Mouse (Mus musculus) limb, embryonic 13.5 days (tissue): Measurements from ENCODE around the gene Zcwpw1. TPM values are rescaled to one million over a fixed set of nuclear protein-coding genes. Genes with fewer than 3 reads are reported as not detected.

Experiments used
- ATAC-seq: fragments of 200-750 bp; cut with Nextera tagmentation; 2 replicates; pipeline ENCODE4 v1.8.0; 2017; ENCODE audit warnings: low read depth, moderate number of reproducible peaks, moderate TSS enrichment; ENCODE audit not compliant: low FRiP score
- H3K27ac ChIP-seq: fragments of 300-500 bp; sonication (generic); 2 replicates; pipeline ENCODE4 v1.5.1; 2015; ENCODE audit warnings: inconsistent platforms, mild to moderate bottlenecking, moderate library complexity
- H3K27me3 ChIP-seq: fragments of 300-500 bp; sonication (generic); 2 replicates; pipeline ENCODE4 v1.6.1; 2015; ENCODE audit warnings: mild to moderate bottlenecking, inconsistent platforms
- H3K36me3 ChIP-seq: fragments of 300-500 bp; sonication (generic); 2 replicates; pipeline ENCODE4 v1.6.1; 2015; ENCODE audit warnings: inconsistent platforms, mild to moderate bottlenecking, moderate library complexity
- H3K4me1 ChIP-seq: fragments of 300-500 bp; sonication (generic); 2 replicates; pipeline ENCODE4 v1.6.1; 2015; ENCODE audit warnings: inconsistent platforms
- H3K4me2 ChIP-seq: fragments of 300-500 bp; sonication (generic); replicated peaks from 2 replicates; pipeline ENCODE4 v1.6.1; 2015; ENCODE audit warnings: inconsistent platforms, mild to moderate bottlenecking, moderate library complexity
- H3K4me3 ChIP-seq: fragments of 300-500 bp; sonication (generic); 2 replicates; pipeline ENCODE4 v1.5.1; 2015; ENCODE audit warnings: moderate library complexity, mild to moderate bottlenecking, inconsistent platforms
- H3K9ac ChIP-seq: fragments of 300-500 bp; sonication (generic); 2 replicates; pipeline ENCODE4 v1.6.1; 2015; ENCODE audit warnings: mild to moderate bottlenecking, inconsistent platforms
- H3K9me3 ChIP-seq: fragments of 300-500 bp; sonication (generic); 2 replicates; pipeline ENCODE4 v1.6.1; 2016; ENCODE audit warnings: inconsistent platforms
- WGBS: fragments of 180-500 bp; shearing (Covaris S2); methylation state at CpG from one replicate; pipeline ENCODE4 v1.1.7; 2015; 5-methylcytosine and 5-hydroxymethylcytosine counted together
- polyA plus RNA-seq: library from polyadenylated mRNA; unstranded; fragments of >200 nt; fragmentation: Nextera tagmentation; extraction: Ambion mirVana; gene quantifications from 2 replicates; pipeline ENCODE4 v1.2.1, GENCODE M21; 2015

Gene Zcwpw1
- polyA plus RNA-seq, 1 experiment from 2014 or later, result 36.0 TPM

DNA sequence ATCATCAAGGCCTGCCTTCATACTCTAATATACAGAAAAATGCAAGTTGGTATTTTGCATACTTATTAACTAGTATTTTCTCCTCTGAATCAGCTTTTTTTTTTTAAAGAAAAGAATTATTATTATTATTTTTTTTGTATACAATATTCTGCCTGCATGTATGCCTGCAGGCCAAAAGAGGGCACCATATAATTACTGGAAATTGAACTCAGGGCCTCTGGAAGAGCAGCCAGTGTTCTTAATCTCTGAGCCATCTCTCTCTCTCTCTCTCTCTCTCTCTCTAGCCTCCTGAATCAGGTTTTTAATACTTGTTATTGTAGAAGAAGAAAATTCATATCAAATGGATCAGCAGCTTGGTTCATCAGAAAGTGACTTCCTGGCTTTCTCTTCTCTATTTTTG lies 4.0 kb downstream of the Zcwpw1 start:
- Histone ChIP-seq H3K4me2 (no peak overlapping the region), H3K9me3 (no peaks in the 10 kb centered on the region), H3K27me3 (no peaks in the 10 kb centered on the region), H3K9ac (no peak overlapping the region), H3K36me3 (no peaks in the 10 kb centered on the region), H3K4me3 (no peak overlapping the region), H3K27ac (no peak overlapping the region), H3K4me1 (0 out of 2 replicates have a peak, but pooled peaks cover 5% of the 10 kb centered on the region)
- ATAC-seq, result no peak

DNA sequence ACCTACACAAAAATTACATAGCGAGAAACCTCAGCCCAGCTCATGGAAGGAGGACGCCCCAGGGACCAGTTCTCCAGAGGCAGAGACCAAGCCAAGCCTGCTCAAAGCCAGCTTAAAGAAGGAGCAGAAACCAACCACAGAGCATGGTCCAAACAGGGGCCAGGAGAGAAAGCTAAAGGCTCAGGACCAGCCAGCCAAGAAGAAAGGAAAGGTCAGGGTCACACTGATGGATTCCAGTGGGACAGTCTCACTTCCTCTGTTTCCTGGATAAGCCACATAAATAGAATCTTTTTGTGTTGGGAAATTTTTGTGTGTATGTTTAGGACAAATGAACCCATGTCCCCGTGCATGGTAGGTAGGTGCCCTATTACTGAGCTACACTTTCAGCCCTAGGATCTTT lies 9.0 kb downstream of the Zcwpw1 start:
- Histone ChIP-seq H3K4me2 (no peak overlapping the region), H3K9me3 (no peaks in the 10 kb centered on the region), H3K27me3 (no peaks in the 10 kb centered on the region), H3K4me3 (no peak overlapping the region), H3K4me1 (no peaks in the 10 kb centered on the region), H3K9ac (no peak overlapping the region), H3K36me3 (no peaks in the 10 kb centered on the region), H3K27ac (no peak overlapping the region)
- ATAC-seq, result no peak
- WGBS, result 82% methylated on average over 3 of the region's 3 CpGs

DNA sequence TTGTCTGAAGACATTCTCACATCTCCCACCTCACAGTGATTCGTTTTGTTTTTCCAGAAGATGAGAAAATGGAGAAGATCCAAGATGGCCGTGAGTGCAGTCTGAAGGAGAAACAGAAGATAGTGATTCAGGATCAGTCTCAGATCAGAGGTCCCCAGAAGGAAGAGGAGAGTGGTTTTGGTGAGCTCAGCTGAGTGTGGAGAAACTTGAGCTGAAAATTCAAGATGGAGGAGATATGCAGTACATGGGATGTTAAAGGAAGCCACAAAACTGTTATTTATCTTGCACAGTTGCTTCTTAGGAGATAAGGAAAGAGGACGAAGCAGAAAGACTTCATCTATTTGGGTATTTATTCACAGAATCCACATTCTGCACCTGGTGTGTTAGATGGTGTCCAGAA lies 13.3 kb downstream of the Zcwpw1 start:
- no peak overlapping the region for H3K9ac ChIP-seq
- no peak overlapping the region for H3K4me3 ChIP-seq
- H3K27ac ChIP-seq, result no peak overlapping the region
- H3K4me2 ChIP-seq, result no peak overlapping the region
- H3K4me1 ChIP-seq, result no peaks in the 10 kb centered on the region
- no peaks in the 10 kb centered on the region for H3K36me3 ChIP-seq
- H3K27me3 ChIP-seq, result no peaks in the 10 kb centered on the region
- no peaks in the 10 kb centered on the region for H3K9me3 ChIP-seq
- no peak for ATAC-seq
- 78% methylated on average over 3 of the region's 3 CpGs for WGBS

DNA sequence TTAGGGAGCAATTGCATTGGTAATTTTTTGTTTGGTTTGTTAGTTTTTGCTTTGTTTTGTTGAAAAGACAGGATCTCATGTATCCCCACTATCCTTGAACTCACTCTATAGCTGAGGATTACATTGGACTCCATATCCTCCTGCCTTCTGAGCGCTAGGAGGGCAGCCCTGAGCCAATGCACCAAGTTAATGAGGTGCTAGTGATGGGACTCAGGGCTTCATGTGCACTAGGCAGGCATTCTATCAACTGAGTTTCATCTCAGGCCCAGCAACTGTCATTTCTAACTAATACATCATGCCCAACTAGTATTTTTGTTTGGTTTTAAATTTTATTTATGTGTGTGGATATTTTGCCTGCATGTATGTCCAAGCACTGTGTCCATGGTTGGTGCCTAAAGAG lies 18.6 kb downstream of the Zcwpw1 start:
- H3K4me2 ChIP-seq, result no peak overlapping the region
- WGBS, result 78% methylated on average over 1 of the region's 1 CpGs
- no peaks in the 10 kb centered on the region for H3K36me3 ChIP-seq
- H3K27me3 ChIP-seq, result no peaks in the 10 kb centered on the region
- H3K4me3 ChIP-seq, result no peak overlapping the region
- no peaks in the 10 kb centered on the region for H3K4me1 ChIP-seq
- no peaks in the 10 kb centered on the region for H3K9me3 ChIP-seq
- no peak overlapping the region for H3K27ac ChIP-seq
- no peak for ATAC-seq
- no peak overlapping the region for H3K9ac ChIP-seq

DNA sequence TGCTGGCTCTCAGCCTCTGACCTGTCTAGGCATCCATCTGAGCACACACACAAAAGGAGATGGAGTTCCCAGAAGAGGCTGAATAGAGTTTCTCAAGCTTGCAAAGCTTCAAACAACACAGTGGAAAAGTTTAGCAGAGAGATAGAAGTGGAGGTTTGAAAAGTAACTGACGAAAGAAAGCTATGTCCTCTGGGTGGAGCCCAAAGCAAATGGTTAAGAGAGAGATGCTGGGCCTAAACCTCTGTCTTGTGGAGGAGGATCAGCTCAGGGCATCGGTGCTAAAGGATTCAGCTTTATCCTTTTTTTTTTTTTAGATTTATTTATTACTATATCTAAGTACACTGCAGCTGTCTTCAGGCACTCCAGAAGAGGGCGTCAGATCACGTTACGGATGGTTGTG lies 20.7 kb downstream of the Zcwpw1 start:
- no peak overlapping the region for H3K9ac ChIP-seq
- WGBS, result 91% methylated on average over 5 of the region's 5 CpGs
- no peak overlapping the region for H3K4me2 ChIP-seq
- no peaks in the 10 kb centered on the region for H3K27me3 ChIP-seq
- no peaks in the 10 kb centered on the region for H3K4me1 ChIP-seq
- no peak overlapping the region for H3K27ac ChIP-seq
- H3K4me3 ChIP-seq, result no peak overlapping the region
- no peak for ATAC-seq
- no peaks in the 10 kb centered on the region for H3K36me3 ChIP-seq
- H3K9me3 ChIP-seq, result no peaks in the 10 kb centered on the region

DNA sequence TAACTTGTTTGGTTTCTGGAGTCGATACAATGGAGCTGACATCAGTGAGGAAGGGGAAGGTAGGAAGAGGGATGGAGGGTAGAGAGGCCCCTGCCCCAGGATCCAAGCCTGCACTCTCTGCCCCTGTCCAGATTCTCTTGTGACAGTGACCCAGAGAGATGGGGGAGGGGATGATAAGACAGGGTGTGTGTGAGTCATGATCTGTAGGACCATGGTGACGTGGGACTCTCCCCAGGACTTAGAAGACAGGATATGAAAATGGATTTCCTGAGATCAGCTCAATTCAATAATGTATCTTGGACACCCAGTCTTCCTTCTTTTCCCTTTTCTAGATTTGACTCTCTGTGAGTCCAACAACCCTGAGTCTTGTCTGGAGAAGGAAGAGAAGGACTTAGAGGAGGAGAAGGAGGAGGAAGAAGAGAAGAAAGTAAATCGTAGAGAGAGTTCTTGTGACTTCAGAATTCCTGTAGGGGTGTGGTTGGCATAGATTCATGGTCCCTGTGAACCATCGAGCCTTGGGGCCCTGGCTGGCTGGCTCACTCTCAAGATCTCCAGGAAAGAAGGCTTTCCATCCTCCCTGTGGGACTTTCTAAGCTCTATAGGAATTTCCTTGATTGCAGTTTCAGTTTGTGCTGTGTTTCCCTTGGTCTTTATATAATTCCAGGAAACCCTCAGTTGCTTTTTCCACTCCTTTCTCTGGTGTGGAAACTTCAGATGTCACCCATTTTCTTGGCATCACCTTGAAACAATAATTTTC lies 30.0 kb downstream of the Zcwpw1 start:
- Histone ChIP-seq H3K4me2 (no peak overlapping the region), H3K4me1 (no peaks in the 10 kb centered on the region), H3K9ac (no peak overlapping the region), H3K9me3 (no peaks in the 10 kb centered on the region), H3K27me3 (no peaks in the 10 kb centered on the region), H3K36me3 (no peaks in the 10 kb centered on the region), H3K4me3 (no peak overlapping the region), H3K27ac (no peak overlapping the region)
- no peak for ATAC-seq
- 71% methylated on average over 4 of the region's 4 CpGs for WGBS

- Histone ChIP-seq H3K9me3 (no peaks in the 10 kb centered on the region), H3K9ac (no peak overlapping the region), H3K4me1 (no peaks in the 10 kb centered on the region), H3K4me3 (no peak overlapping the region), H3K27me3 (no peaks in the 10 kb centered on the region), H3K36me3 (no peaks in the 10 kb centered on the region), H3K27ac (no peak overlapping the region), H3K4me2 (no peak overlapping the region)
- ATAC-seq, result no peak
- WGBS, result 68% methylated on average over 4 of the region's 4 CpGs
These were observed 34.5 kb downstream of the Zcwpw1 start for GRCm38 (mm10) chr5:137822126-137822525.

- H3K4me3 ChIP-seq, result no peak overlapping the region
- no peak for ATAC-seq
- H3K9ac ChIP-seq, result no peak overlapping the region
- H3K27ac ChIP-seq, result no peak overlapping the region
- no peaks in the 10 kb centered on the region for H3K27me3 ChIP-seq
- H3K36me3 ChIP-seq, result no peaks in the 10 kb centered on the region
- H3K4me2 ChIP-seq, result no peak overlapping the region
- H3K4me1 ChIP-seq, result no peaks in the 10 kb centered on the region
- WGBS, result 63% methylated on average over 1 of the region's 1 CpGs
- H3K9me3 ChIP-seq, result no peaks in the 10 kb centered on the region
These were observed 35.0 kb downstream of the Zcwpw1 start for GRCm38 (mm10) chr5:137822602-137823001.

DNA sequence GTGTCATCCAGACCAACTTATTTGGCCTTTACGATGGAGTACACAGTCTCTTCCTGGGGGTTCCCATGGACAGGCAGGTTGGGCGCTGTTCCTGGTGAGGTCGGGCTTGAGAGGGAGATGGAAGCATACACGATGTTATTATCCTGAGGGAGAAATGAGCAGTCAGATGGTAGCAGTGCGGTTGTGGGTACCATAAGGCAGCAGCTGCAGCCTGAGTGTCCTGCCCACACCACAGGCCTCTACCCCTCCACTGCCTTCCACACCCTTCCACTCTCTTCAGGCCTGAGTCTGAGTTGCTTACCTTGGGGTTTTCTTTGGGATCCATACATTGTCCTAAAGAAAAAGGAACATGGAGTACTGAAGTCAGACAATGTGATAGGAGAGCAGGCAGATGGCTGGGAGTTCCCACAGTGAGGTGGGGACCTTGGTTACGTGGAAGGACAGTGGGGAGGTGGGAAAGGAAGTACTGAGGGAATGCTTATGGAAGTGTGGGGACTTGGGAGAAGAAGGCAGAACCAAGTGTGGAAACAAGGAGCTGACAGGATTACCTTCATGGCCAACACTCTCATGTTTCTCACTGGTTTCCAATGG lies 36.0 kb downstream of the Zcwpw1 start:
- Histone ChIP-seq H3K4me3 (no peak overlapping the region), H3K9ac (no peak overlapping the region), H3K27ac (no peak overlapping the region), H3K4me2 (no peak overlapping the region), H3K9me3 (no peaks in the 10 kb centered on the region), H3K36me3 (no peaks in the 10 kb centered on the region), H3K4me1 (no peaks in the 10 kb centered on the region), H3K27me3 (no peaks in the 10 kb centered on the region)
- ATAC-seq, result no peak
- WGBS, result 89% methylated on average over 6 of the region's 6 CpGs

DNA sequence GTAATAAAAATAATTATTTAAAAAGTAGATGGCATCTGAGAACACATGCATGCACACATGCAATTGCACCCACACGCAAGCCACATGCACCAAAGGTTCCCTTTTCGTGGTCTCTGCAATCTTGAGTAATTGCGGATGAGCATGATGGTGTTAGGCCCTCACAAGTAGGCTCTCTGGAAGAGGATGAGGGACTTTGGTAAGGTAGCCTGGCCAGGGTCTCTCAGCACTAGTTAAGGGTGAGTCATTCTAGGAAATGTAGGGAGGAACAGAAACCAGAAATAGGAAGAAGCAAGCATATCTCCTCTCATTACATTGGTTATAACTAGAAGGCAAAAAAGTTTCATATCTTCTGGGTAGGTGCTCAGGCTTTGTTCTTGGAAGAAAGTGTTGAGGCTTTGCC lies 37.4 kb downstream of the Zcwpw1 start:
- no peak overlapping the region for H3K4me2 ChIP-seq
- H3K36me3 ChIP-seq, result no peaks in the 10 kb centered on the region
- no peaks in the 10 kb centered on the region for H3K27me3 ChIP-seq
- H3K4me1 ChIP-seq, result no peaks in the 10 kb centered on the region
- ATAC-seq, result no peak
- H3K4me3 ChIP-seq, result no peak overlapping the region
- no peaks in the 10 kb centered on the region for H3K9me3 ChIP-seq
- no peak overlapping the region for H3K9ac ChIP-seq
- H3K27ac ChIP-seq, result no peak overlapping the region
- 92% methylated on average over 3 of the region's 3 CpGs for WGBS

GRCm38 (mm10) chr5:137825971-137826370 lies 38.4 kb downstream of the Zcwpw1 start:
- Histone ChIP-seq H3K36me3 (no peaks in the 10 kb centered on the region), H3K27ac (no peak overlapping the region), H3K4me1 (no peaks in the 10 kb centered on the region), H3K27me3 (no peaks in the 10 kb centered on the region), H3K4me2 (no peak overlapping the region), H3K9ac (no peak overlapping the region), H3K9me3 (no peaks in the 10 kb centered on the region), H3K4me3 (no peak overlapping the region)
- ATAC-seq, result no peak
- WGBS, result 83% methylated on average over 2 of the region's 2 CpGs

GRCm38 (mm10) chr5:137826421-137826820 lies 38.8 kb downstream of the Zcwpw1 start:
- H3K4me3 ChIP-seq, result no peak overlapping the region
- H3K9ac ChIP-seq, result no peak overlapping the region
- H3K27ac ChIP-seq, result no peak overlapping the region
- 53% methylated on average over 7 of the region's 7 CpGs for WGBS
- no peak for ATAC-seq
- no peaks in the 10 kb centered on the region for H3K4me1 ChIP-seq
- no peaks in the 10 kb centered on the region for H3K36me3 ChIP-seq
- H3K9me3 ChIP-seq, result no peaks in the 10 kb centered on the region
- no peak overlapping the region for H3K4me2 ChIP-seq
- no peaks in the 10 kb centered on the region for H3K27me3 ChIP-seq

GRCm38 (mm10) chr5:137828694-137829093 lies 41.1 kb downstream of the Zcwpw1 start:
- H3K27ac ChIP-seq, result no peak overlapping the region
- no peak overlapping the region for H3K9ac ChIP-seq
- WGBS, result 86% methylated on average over 6 of the region's 6 CpGs
- no peak overlapping the region for H3K4me2 ChIP-seq
- no peaks in the 10 kb centered on the region for H3K9me3 ChIP-seq
- no peaks in the 10 kb centered on the region for H3K4me1 ChIP-seq
- no peaks in the 10 kb centered on the region for H3K36me3 ChIP-seq
- no peak for ATAC-seq
- H3K4me3 ChIP-seq, result no peak overlapping the region
- H3K27me3 ChIP-seq, result no peaks in the 10 kb centered on the region
